Mouse (Mus musculus): ENCODE measurements around the gene Pepd. TPM values are rescaled to one million over a fixed set of nuclear protein-coding genes. Genes with fewer than 3 reads are reported as not detected.

The Pepd gene
- polyA plus RNA-seq, 1 experiment, result 15.6 TPM

GRCm38 (mm10) chr7:35046091-35046490 is 133.9 kb downstream of the Pepd start:
- no peak for TF ChIP-seq GATA1 (IDR thresholded peaks at IDR 0.05; ENCODE audit: low read length)

GRCm38 (mm10) chr7:35050540-35050939 is 138.4 kb downstream of the Pepd start:
- TF ChIP-seq GATA1 (IDR thresholded peaks at IDR 0.05; ENCODE audit: low read length), result no peak

- TF ChIP-seq GATA1 (IDR thresholded peaks at IDR 0.05; ENCODE audit: low read length), result no peak
These were observed 141.0 kb downstream of the Pepd start for GRCm38 (mm10) chr7:35053161-35053560.

GRCm38 (mm10) chr7:35054286-35054685 is 142.1 kb downstream of the Pepd start:
- TF ChIP-seq GATA1 (IDR thresholded peaks at IDR 0.05; ENCODE audit: low read length), result no peak

GRCm38 (mm10) chr7:35054977-35055618 is 142.9 kb downstream of the Pepd start:
- no peak for TF ChIP-seq GATA1 (IDR thresholded peaks at IDR 0.05; ENCODE audit: low read length)

- no peak for TF ChIP-seq GATA1 (IDR thresholded peaks at IDR 0.05; ENCODE audit: low read length)
These were observed 143.6 kb downstream of the Pepd start for GRCm38 (mm10) chr7:35055619-35056435.

- no peak for TF ChIP-seq GATA1 (IDR thresholded peaks at IDR 0.05; ENCODE audit: low read length)
These were observed 144.3 kb downstream of the Pepd start, which contains the start of gene Cebpg for GRCm38 (mm10) chr7:35056436-35056864. Gene Cebpg (minus strand): TSS chr7:35056573.

- TF ChIP-seq GATA1 (IDR thresholded peaks at IDR 0.05; ENCODE audit: low read length), result no peak
These were observed 144.8 kb downstream of the Pepd start for GRCm38 (mm10) chr7:35056999-35057398.

- no peak for TF ChIP-seq GATA1 (IDR thresholded peaks at IDR 0.05; ENCODE audit: low read length)
These were observed 145.4 kb downstream of the Pepd start for GRCm38 (mm10) chr7:35057569-35057968.

GRCm38 (mm10) chr7:35058329-35058728 is 146.2 kb downstream of the Pepd start:
- TF ChIP-seq GATA1 (IDR thresholded peaks at IDR 0.05; ENCODE audit: low read length), result no peak

- no peak for TF ChIP-seq GATA1 (IDR thresholded peaks at IDR 0.05; ENCODE audit: low read length)
These were observed 147.3 kb downstream of the Pepd start for GRCm38 (mm10) chr7:35059467-35059866.

- no peak for TF ChIP-seq GATA1 (IDR thresholded peaks at IDR 0.05; ENCODE audit: low read length)
These were observed 152.4 kb downstream of the Pepd start for GRCm38 (mm10) chr7:35064286-35065258.

GRCm38 (mm10) chr7:35065958-35066357 is 153.8 kb downstream of the Pepd start:
- no peak for TF ChIP-seq GATA1 (IDR thresholded peaks at IDR 0.05; ENCODE audit: low read length)

- TF ChIP-seq GATA1 (IDR thresholded peaks at IDR 0.05; ENCODE audit: low read length), result no peak
These were observed 154.5 kb downstream of the Pepd start for GRCm38 (mm10) chr7:35066640-35067212.

GRCm38 (mm10) chr7:35076645-35077044 is 164.5 kb downstream of the Pepd start:
- no peak for TF ChIP-seq GATA1 (IDR thresholded peaks at IDR 0.05; ENCODE audit: low read length)
